Mouse (Mus musculus) neural tube, embryonic 12.5 days (tissue): ENCODE results near the gene Rex2. TPM values are rescaled to one million over a fixed set of nuclear protein-coding genes. Genes with fewer than 3 reads are reported as not detected.

Experiments used
- polyA plus RNA-seq: library from polyadenylated mRNA; unstranded; fragments of >200 nt; fragmentation: Nextera tagmentation; extraction: Ambion mirVana; gene quantifications from 2 replicates; pipeline ENCODE4 v1.2.1, GENCODE M21; 2016

Gene Rex2
- polyA plus RNA-seq, 1 experiment from 2014 or later, result not detected

Other genes starting within 250 kb of the Rex2 start
- not detected in 2 replicates for gene Gm21411, start 112.3 kb upstream of the Rex2 start, polyA plus RNA-seq
- gene Zfp989, start 49.9 kb upstream of the Rex2 start, polyA plus RNA-seq, result 0.13 and 0.15 TPM in 2 replicates
- gene Zfp991, start 110.2 kb downstream of the Rex2 start, polyA plus RNA-seq, result 4.1 and 5.6 TPM in 2 replicates